Mouse (Mus musculus) kidney, postnatal 25 days (tissue): ENCODE data around the gene Prkcsh.

Experiments used
- DNase-seq, 2 experiments: peaks; one replicate each; pipeline ENCODE4 v3.0.0; 2021; ENCODE audit warnings: mixed read lengths in 2 of 2

Prkcsh gene

DNA sequence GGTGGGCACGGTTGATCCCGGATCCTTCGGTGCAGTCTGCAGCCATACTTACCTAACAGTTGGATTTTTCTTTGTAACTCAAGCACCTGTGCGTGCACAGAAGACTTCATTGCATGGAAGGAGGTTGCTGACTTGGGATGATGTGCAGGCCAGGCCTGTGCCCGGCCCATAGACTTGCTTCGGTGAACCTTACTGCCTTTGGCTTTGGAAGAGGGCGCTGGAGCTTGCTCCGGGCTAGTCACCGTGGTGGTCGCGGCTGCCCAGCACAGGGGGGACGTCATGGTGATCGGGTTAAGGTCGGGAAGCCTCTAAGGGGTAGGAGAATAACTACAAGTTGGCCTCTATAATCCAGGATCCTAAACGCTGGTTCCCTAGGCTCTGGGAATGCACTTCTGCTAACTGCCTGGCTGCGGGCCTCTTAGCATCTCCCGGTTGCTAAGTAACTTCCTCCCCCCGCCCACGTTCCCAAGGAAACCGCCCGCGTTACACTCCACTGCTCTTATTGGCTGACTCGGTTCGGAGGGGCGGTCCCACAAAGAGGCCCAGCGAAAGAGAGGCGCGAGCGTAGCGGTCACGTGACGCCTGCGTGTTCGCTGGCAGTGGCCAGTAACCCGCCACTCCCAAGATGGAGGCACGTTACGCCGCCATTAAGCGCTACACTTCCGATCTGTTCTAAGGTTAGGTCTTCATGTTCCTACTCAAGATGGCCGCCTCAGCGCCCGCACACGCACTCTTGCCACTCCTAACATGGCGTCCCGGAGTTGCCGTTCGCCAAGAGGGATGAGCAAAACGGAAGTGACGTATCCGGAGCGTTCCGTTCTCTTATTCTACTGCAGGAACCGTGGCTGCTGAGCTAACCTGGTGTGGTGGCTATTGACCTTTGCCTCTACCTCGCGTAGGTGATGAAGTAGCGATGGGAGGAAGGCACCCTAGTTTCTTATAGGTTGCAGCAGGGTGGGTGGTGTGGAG is at the start of gene Prkcsh, which contains the start of gene Ccdc151:
Gene Prkcsh, plus strand, starts transcription at position 613 of the 969 bp plus-strand sequence.
Gene Ccdc151, minus strand, starts transcription at position 441 of the 969 bp plus-strand sequence.
- DNase-seq: peak; percentile 100

- no peak for DNase-seq
Measured at GRCm38 (mm10) chr9:21953600-21953999, 49.0 kb upstream of the Prkcsh start.

DNA sequence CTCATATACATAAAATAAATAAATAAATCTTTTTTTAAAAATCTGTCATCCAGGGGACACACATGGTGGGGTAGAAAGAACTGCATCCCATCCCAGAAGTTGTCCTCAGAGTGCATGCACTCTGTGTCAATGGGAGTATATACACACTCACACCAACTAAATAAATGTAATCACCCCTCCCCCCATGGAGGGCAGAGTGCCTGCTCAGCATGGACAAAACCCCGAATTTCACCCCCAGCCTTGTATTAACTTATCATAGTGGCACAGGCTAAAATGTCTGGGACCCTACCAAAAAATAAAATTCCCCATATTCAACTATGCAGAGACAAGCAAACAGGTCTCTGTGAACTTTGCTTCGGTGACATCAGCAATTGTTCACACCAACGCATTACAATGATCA is 48.0 kb upstream of the Prkcsh start:
- no peak for DNase-seq

- DNase-seq: no peak
Measured at GRCm38 (mm10) chr9:21955225-21955569, 47.4 kb upstream of the Prkcsh start.

DNA sequence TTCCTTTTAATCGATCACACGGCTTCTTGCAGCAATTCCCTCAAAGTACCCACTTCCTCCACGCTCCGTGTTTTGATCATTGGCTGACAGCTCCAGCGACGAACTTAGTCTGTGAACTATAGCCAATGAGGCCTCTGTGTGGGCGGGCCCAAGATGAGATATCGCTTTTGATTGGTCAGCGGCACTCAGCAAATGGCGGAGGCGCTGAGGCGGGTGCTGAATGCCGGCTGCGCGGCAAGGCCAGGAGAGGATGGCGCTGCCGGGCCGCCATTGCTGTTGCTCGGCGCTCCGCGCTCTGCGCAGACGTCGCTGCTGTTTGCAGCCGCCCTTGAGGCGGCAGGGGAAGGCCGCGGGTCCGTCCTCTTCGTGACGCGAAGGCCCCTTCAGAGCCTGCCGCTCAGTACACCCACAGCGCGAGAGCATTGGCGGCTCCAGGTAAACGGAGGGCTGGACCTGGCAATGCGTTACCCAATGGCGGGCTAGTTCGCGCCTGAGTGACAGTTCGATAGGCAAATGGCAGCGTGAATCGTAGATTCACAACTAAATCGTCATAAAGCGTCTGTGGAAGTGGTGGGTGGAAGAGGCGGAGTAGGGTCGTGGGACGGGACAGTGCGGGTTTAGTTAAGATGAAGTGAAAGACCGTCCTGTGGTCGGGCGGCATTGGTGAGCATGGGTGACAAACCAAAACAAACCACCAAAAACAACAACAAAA is 46.9 kb upstream of the Prkcsh start, which contains the start of gene Swsap1:
Gene Swsap1, plus strand, starts transcription at position 186 of the 712 bp plus-strand sequence.
- peak; percentile 99 for DNase-seq

GRCm38 (mm10) chr9:21958372-21958771 is 44.2 kb upstream of the Prkcsh start:
- peak in 1 of 2 experiments; percentile 4 for DNase-seq

- DNase-seq: no peak
Measured at GRCm38 (mm10) chr9:21959244-21959643, 43.4 kb upstream of the Prkcsh start.

DNA sequence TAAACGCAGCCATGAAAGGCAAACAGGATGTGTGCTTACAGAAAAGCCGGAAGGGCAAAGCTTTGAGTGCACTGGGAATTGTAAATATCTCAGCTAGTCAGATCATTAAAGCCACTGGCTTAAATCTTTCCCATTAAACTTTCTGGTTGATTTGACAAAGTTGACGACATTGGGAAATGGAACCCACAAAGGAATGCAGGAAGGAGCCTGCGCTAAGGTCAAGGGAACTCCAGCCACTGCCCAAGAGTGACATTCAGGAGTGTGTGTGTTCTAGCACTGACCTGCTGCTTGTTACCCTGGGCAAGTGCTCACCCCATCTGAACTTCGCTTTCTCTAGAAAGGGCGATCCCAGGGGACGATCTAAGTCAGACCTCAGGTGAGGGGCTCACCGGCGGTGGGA is 42.5 kb upstream of the Prkcsh start:
- peak; percentile 24 to 62 for DNase-seq

GRCm38 (mm10) chr9:21960558-21961208 is 41.9 kb upstream of the Prkcsh start:
- DNase-seq: peak; percentile 57 to 74

DNA sequence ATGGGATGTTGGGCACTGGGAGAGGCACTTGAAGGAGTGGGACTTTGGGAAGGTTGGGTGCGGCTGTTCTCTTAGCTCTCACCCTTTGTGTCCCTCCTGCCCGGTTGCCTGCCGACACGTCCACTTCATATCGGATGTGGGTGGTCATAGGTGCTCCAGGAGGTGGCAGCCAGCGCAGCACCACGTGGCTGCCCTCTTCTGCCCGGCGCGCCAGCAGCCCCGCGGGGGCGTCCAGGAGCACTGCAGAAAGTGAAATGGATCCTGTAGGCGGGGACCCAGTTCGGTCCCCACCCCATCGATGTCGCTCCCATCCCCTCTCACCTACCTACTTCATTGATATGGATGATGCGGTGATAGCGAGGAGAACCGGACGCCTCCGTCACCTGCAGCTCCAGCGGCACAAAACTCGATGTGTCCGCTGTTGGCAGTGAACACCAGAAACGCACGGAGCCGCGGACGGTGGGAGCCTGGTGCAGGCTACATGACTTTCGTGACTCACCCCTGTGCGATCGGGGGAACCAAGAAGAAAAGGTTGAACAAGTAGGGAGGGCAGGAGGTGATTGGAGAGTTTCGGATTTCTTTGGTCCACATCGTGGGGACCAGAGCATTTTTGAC is 41.1 kb upstream of the Prkcsh start:
- no peak for DNase-seq

DNA sequence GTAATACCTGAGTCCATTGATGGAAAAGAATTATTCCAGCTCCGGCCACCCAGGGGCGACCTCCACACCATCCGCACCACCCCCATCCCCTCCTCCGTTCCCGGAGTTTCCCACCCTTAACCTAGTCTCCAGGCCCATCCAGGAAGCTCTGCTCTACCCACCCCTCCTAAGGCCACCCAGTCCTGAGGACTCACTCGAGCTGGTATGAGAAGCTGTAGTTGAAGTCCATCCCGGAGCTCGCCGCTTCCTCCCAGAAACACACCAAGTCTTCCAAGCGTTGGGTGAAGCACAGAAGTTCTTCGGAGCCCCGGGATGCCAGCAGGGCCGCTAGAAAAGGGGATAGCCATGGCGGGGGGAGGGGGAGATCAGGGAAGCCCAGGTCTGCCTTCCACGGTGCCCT is 40.6 kb upstream of the Prkcsh start:
- peak in 1 of 2 experiments; percentile 3 for DNase-seq

GRCm38 (mm10) chr9:21962416-21963059 is 40.1 kb upstream of the Prkcsh start:
- peak; percentile 66 to 86 for DNase-seq

- peak; percentile 66 to 82 for DNase-seq
Measured at GRCm38 (mm10) chr9:21963417-21963816, 39.2 kb upstream of the Prkcsh start, which contains the start of gene Epor. TSS of gene Epor (minus strand) at chr9:21963506.

DNA sequence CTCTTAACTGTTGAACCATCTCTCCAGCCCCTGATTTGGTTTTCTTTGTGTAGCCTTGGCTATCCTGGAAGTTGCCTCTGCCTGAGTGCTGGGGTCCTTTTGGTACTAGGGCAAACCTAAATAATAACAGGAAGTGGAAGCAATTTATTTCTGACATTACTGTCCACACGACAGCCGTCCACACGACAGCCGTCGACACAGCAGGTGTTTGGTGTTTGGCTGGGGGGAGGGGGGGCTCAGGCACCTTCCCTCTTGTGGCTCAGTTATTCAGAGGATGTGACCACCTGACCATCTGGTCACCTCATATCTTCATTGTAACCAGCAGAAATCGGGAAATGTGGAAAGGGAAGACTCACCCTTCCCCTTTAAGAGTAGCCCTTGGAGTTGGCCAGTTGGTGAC is 33.7 kb upstream of the Prkcsh start:
- DNase-seq: no peak

DNA sequence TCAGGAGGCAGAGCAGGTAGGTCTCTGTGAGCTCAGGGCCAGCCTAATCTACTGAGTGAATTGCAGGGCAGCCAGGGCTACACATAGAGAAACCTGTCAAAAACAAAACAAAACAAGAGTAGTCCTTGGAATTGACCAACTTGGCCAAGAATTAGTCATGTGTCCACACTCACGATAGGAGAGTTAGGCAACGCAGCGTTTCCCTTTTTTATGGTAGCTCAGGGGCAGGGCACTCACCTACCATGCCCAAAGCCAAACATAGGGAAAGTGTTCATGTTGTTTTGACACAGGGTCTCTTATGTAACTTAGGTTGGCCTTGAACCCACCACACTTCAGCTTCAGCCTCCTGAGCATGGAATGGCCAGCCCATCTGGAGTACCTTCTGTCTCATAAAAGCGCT is 33.3 kb upstream of the Prkcsh start:
- no peak for DNase-seq

DNA sequence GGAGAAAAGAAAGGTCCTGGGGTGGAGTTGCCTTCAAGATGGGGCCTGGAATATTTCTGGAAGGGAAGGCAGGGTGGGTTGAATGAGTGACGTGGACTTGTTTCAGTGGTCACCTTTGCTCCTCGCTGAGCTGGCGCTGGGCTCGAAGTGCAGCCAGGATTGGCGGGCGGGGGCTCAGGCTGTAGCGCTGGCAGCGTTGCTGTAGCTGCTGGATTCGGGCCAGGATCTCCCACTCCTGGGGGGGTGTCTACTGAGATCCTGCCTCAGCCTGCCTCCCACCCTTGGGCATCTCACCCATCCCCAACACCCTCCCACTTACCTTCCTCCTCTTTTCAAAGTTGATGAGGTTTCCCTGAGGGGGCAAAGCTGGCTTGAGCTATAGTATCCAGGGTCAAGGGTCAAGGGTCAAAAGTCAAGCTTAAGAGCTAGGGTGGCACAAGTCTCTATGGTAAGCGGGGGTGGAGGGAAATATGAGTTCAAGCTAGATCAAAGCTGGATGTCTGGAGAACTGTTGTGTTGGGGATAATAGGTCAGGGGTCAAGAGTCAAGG is 25.9 kb upstream of the Prkcsh start:
- peak in 1 of 2 experiments; percentile 45 for DNase-seq

GRCm38 (mm10) chr9:21977331-21977730 is 25.3 kb upstream of the Prkcsh start:
- DNase-seq: no peak

DNA sequence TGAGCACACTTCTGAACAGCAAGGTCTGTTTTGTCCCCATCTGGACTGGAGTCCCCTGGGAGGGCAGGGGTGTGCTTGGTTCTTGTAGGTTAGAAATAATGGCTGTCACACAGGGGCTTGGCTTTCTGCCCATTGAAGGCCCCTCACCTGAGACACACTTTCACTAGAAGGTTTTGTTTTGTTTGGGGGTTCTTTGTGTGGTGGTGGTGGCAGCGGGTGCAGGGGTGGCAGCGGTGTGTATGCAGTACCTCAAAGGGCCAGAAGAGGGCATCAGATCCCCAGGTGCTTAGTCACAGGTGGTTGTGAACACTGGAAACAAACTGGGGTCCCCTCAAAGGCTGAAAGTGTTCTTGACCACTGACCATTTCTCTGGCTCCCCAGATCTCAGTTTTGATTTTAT is 24.6 kb upstream of the Prkcsh start:
- peak; percentile 47 to 63 for DNase-seq

- peak; percentile 45 to 70 for DNase-seq
Measured at GRCm38 (mm10) chr9:21978398-21979128, 24.0 kb upstream of the Prkcsh start.

DNA sequence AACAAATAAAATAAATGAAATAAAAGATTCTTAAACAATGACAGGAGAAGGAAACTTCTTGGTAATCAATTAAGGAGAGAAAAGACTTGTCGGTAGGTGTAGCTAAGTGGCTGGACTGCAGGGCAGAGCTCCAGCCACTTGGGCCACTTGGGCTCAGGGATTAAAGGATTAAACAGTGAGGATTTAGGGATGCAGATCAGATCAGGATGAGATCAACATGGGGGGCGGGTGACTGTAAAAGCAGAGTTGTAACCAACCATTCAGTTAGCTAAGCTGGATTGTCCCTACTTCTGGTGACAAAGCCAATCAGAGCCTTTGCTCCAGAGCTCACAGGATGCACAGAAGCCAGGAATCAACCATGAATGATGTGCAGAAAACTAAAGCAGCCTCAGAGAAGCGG is 18.7 kb upstream of the Prkcsh start:
- DNase-seq: no peak
